Mouse (Mus musculus) C2C12 (cell line): Measurements from ENCODE around the gene Cel. TPM values are rescaled to one million over a fixed set of nuclear protein-coding genes. Genes with fewer than 3 reads are reported as not detected.

Experiments used
- H3K27me3 ChIP-seq: one replicate; pipeline ENCODE4 v1.6.1; 2011; ENCODE audit not compliant: control insufficient read depth, insufficient read depth, insufficient read length
- H3K36me3 ChIP-seq: one replicate; pipeline ENCODE4 v1.6.1; 2011; ENCODE audit not compliant: control insufficient read depth, insufficient read depth
- H3K4me3 ChIP-seq: one replicate; pipeline ENCODE4 v1.5.1; 2011; ENCODE audit warnings: mild to moderate bottlenecking, control low read depth; ENCODE audit not compliant: poor library complexity, insufficient read depth, severe bottlenecking
- H3K79me2 ChIP-seq: one replicate; pipeline ENCODE4 v1.6.1; 2011; ENCODE audit not compliant: control insufficient read depth, insufficient read depth
- H3K79me3 ChIP-seq: one replicate; pipeline ENCODE4 v1.6.1; 2011; ENCODE audit warnings: low read depth, control low read depth
- H3ac ChIP-seq: one replicate; pipeline ENCODE3; 2011; ENCODE audit warnings: low read depth; ENCODE audit not compliant: control insufficient read depth, insufficient read length
- CEBPB ChIP-seq: IDR thresholded peaks from one replicate; pipeline ENCODE4 v1.6.1; 2011; ENCODE audit warnings: low read depth, mild to moderate bottlenecking, control low read depth, moderate library complexity
- CTCF ChIP-seq: IDR thresholded peaks from one replicate; pipeline ENCODE4 v1.5.1; 2011; ENCODE audit not compliant: control insufficient read depth, insufficient read depth, insufficient read length
- FOSL1 ChIP-seq: IDR thresholded peaks from one replicate; pipeline ENCODE4 v1.8.0; 2011; ENCODE audit warnings: mild to moderate bottlenecking, low read length; ENCODE audit not compliant: poor library complexity, insufficient read depth, severe bottlenecking
- MAX ChIP-seq: IDR thresholded peaks from one replicate; pipeline ENCODE4 v1.6.1; 2011; ENCODE audit warnings: mild to moderate bottlenecking, control low read depth
- MYOD1 ChIP-seq: IDR thresholded peaks from one replicate; pipeline ENCODE4 v1.6.1; 2011; ENCODE audit warnings: low read depth; ENCODE audit not compliant: control insufficient read depth, insufficient read length
- MYOG ChIP-seq: IDR thresholded peaks from one replicate; pipeline ENCODE4 v1.6.1; 2011; ENCODE audit not compliant: control insufficient read depth, insufficient read length; ENCODE audit errors: extremely low read depth
- USF1 ChIP-seq: IDR thresholded peaks from one replicate; pipeline ENCODE4 v1.6.1; 2011; ENCODE audit warnings: low read depth, mild to moderate bottlenecking, control low read depth, moderate library complexity
- polyA plus RNA-seq: library from polyadenylated mRNA; unstranded; fragments of >200 nt; fragmentation: generic; extraction: Trizol; gene quantifications from one replicate; pipeline ENCODE4 v1.2.1, GENCODE M21; 2012; ENCODE audit warnings: missing spikeins

Cel gene
- polyA plus RNA-seq, 1 experiment = not detected

DNA sequence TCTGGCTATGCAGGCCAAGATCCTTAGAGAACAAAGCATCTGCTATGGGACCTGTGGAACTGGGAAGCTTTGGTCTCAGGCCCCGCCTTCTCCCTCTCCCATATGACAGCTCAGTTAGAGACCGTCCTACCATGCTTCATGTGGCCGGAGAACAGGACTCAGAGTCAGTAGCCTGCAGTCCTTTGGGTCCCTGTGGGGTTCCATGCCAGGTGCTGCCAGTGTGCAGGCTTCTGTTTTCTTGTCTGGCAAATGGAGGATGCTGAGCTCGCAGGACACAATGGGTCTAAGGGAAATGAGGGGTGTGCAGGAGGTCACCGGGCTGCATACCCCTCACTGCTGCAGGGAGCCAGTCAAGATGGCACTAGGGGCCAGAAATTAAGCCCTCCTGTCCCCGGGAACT is 16.6 kb downstream of the Cel start:
- no peaks in the 10 kb centered on the region for H3K79me2 ChIP-seq
- no peaks in the 10 kb centered on the region for H3K36me3 ChIP-seq
- TF ChIP-seq CTCF (no peak), MAX (no peak), USF1 (no peak), MYOD1 (no peak), FOSL1 (no peak), MYOG (no peak), CEBPB (no peak)
- H3K4me3 ChIP-seq = no peak overlapping the region
- no peaks in the 10 kb centered on the region for H3K79me3 ChIP-seq
- no peaks in the 10 kb centered on the region for H3K27me3 ChIP-seq
- no peak overlapping the region for H3ac ChIP-seq

DNA sequence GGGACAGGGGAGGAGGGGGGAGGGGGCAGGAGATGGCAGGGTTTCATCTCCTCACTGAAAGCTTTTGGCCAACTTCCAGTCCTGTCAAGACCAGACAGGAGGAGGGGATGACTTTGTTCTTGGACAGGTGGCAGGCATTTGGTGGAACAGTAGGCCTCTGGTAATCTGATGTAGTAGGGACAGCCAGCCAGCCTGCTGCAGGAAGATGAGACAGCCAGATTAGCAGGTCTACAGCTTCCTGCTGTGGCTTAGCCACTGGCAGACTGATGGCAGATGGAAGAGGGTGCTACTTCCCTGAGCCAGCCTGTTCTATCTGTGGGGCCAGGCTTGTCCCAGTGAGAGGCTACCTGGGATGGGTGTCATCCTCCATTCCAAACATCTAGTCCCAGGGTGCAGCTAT is 17.2 kb downstream of the Cel start:
- no peak overlapping the region for H3ac ChIP-seq
- no peaks in the 10 kb centered on the region for H3K36me3 ChIP-seq
- no peak for TF ChIP-seq MYOG
- TF ChIP-seq FOSL1 = no peak
- TF ChIP-seq MAX = no peak
- no peak for TF ChIP-seq CEBPB
- TF ChIP-seq USF1 = no peak
- no peak for TF ChIP-seq CTCF

DNA sequence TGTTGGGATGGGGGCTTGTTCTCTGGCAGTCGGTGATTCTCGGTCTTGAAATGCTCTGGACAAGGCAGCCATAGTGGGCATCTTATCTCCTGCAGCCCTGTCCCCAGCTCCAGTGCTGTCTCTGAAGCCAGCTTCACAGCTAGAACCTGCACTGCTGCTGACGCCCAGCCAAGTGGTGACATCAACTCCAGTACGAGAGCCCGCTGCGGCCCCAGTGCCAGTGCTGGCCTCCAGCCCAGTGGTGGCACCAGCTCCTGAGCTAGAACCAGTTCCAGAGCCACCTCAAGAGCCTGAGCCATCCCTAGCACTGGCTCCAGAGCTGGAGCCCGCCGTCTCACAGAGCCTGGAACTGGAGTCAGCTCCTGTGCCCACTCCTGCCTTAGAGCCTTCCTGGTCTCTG is 19.3 kb downstream of the Cel start:
- no peak overlapping the region for H3ac ChIP-seq
- H3K79me2 ChIP-seq = no peaks in the 10 kb centered on the region
- no peak overlapping the region for H3K4me3 ChIP-seq
- H3K27me3 ChIP-seq = no peaks in the 10 kb centered on the region
- TF ChIP-seq MYOD1 (no peak), MAX (no peak), USF1 (no peak), MYOG (no peak), CTCF (no peak), CEBPB (no peak), FOSL1 (no peak)
- H3K36me3 ChIP-seq = no peaks in the 10 kb centered on the region
- no peaks in the 10 kb centered on the region for H3K79me3 ChIP-seq

More for the DNA sequence above, 17.2 kb downstream of the Cel start:
- Histone ChIP-seq H3K79me3 (no peaks in the 10 kb centered on the region), H3K79me2 (no peaks in the 10 kb centered on the region), H3K27me3 (no peaks in the 10 kb centered on the region), H3K4me3 (no peak overlapping the region)

DNA sequence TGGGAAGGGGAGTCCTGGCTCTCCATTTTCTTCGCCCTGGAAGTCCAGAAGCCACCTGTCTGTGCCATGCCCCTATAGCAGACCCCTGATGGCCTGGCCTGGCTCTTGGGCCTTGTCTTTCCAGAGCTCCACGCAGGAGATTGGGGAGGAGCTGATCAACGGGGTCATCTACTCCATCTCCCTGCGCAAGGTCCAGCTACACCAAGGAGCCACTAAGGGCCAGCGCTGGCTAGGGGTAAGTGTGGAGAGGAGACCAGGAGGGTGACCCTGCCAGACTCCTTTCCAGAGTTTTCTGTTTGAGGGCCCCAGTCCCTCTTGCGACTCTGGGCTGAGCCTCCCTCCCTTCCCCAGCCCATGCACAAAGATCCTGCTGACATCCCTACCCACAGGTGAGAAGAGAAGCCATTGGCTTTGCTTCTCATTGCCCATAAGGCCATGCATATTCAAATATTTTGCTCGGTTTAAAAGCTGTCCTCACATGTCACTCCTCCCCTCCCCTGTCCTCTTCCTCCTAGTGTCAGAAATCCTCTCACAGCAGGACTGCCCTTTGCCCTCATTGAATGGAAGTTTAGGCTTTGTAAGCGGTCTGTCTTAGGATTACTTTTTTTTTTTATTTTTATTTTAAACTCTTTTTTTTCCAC is 22.5 kb downstream of the Cel start:
- H3K79me2 ChIP-seq = no peaks in the 10 kb centered on the region
- TF ChIP-seq CTCF (no peak), CEBPB (no peak), MAX (no peak), MYOD1 (no peak), MYOG (no peak), USF1 (no peak), FOSL1 (no peak)
- H3K27me3 ChIP-seq = no peaks in the 10 kb centered on the region
- no peak overlapping the region for H3ac ChIP-seq
- no peaks in the 10 kb centered on the region for H3K36me3 ChIP-seq
- H3K79me3 ChIP-seq = no peaks in the 10 kb centered on the region
- no peak overlapping the region for H3K4me3 ChIP-seq

DNA sequence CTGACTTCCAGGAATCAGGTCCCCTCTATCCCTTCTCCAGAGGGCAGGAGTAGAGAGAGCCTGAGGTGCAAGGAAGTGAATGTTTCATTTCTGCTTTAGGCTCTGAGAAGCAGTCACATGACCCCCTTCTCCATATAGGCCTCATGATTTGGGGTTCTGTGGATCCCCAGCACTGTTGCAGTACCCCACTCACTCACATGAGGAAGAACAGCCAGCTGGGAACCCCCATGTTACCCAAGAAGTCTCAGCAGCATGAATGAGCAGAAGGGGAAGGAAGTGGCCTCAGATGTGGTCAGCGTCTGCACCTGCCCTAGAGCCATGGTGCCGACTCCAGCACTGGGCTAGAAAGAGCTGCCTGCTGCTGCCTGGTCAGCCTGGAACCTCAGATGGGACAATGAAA is 23.3 kb downstream of the Cel start:
- TF ChIP-seq USF1 (peak; percentile 6), CTCF (no peak)

DNA sequence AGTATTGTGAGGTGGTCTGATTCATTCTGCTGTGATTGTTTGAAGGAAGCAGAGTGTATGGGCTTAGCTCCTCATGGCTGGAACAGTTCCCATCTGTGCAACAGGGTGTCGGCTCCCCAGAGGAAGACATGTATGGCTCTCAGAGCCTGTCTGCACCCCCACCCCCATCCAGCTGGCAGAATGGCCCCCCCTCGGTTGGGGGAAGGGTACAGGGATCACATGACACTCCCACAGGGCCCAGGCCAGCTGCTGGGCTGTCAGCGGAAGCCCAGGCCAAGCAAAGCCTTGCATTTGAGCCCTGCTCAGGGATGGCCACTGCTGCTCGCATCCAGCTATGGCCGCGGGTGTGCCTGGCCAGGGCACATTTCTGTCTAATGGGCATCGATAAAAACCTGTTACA is 24.0 kb downstream of the Cel start:
- no peak for TF ChIP-seq CEBPB
- no peak for TF ChIP-seq FOSL1
- peak; percentile 74 for TF ChIP-seq USF1
- TF ChIP-seq CTCF = no peak
- TF ChIP-seq MYOD1 = peak; percentile 43
- no peak overlapping the region for H3ac ChIP-seq
- no peak overlapping the region for H3K4me3 ChIP-seq
- H3K36me3 ChIP-seq = no peaks in the 10 kb centered on the region
- no peaks in the 10 kb centered on the region for H3K27me3 ChIP-seq
- H3K79me3 ChIP-seq = no peaks in the 10 kb centered on the region
- no peaks in the 10 kb centered on the region for H3K79me2 ChIP-seq

More for the DNA sequence above, 23.3 kb downstream of the Cel start:
- Histone ChIP-seq H3K4me3 (no peak overlapping the region), H3K36me3 (no peaks in the 10 kb centered on the region), H3ac (no peak overlapping the region), H3K79me3 (no peaks in the 10 kb centered on the region), H3K27me3 (no peaks in the 10 kb centered on the region), H3K79me2 (no peaks in the 10 kb centered on the region)
